Mouse (Mus musculus): Measurements from ENCODE around the gene Fam83e. TPM values are rescaled to one million over a fixed set of nuclear protein-coding genes. Genes with fewer than 3 reads are reported as not detected.

Fam83e gene
- 0.14 TPM in 1 of 2 replicates, not detected in the other for total RNA-seq (2014; rRNA removed)
- polyA plus RNA-seq (2015; fragmentation: Nextera tagmentation; extraction: Ambion mirVana), result 0.16 and 0.25 TPM in 2 replicates

DNA sequence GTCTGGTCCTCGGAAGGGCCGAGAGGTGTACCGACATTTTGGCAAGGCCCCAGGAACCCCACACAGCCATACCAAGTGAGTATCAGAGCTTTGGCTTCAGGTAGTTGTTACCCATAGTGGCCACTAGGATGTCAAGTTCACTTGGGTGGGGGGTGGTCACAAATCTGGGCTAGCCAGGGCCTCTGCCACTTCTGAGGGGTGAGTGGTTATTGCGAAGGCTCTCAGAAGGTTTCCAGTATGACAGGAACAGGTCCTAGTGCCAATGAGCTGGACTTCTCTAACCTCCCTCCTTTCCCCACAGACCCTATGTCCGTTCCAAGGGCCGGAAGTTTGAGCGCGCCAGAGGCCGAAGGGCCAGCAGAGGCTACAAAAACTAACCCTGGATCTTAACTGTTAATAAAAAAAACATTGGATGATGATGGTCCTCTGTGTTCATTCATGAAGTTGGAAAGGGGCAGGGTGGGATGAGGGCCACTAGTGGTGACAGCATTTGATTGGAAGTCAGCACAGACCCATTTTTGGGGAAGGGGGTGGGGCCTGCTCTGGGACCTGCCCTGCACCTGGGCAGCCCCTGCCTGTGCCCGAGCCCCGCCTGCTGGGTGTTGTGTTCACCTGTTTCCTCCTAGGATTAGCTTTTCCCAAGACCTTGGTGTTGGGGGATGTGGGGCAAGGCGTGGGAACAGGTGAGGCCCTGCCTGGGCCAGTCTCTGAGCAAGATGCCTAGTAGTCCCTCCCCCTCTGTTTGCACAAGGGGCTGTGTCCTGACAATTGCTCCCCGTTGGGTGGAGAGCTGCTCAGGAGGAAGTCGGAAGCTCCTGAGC, at the start of gene Fam83e:
TSS of gene Fam83e (plus strand) at position 800 of the 821 bp plus-strand sequence.
- no peak for ATAC-seq (ENCODE audit: low FRiP score)
- peaks cover 41% of the 10 kb centered on the region for H3K36me3 ChIP-seq (ENCODE audit: insufficient read depth, low read length)
- H3K27ac ChIP-seq (ENCODE audit: low read depth, low read length), result no peak within 1 kb of the TSS

DNA sequence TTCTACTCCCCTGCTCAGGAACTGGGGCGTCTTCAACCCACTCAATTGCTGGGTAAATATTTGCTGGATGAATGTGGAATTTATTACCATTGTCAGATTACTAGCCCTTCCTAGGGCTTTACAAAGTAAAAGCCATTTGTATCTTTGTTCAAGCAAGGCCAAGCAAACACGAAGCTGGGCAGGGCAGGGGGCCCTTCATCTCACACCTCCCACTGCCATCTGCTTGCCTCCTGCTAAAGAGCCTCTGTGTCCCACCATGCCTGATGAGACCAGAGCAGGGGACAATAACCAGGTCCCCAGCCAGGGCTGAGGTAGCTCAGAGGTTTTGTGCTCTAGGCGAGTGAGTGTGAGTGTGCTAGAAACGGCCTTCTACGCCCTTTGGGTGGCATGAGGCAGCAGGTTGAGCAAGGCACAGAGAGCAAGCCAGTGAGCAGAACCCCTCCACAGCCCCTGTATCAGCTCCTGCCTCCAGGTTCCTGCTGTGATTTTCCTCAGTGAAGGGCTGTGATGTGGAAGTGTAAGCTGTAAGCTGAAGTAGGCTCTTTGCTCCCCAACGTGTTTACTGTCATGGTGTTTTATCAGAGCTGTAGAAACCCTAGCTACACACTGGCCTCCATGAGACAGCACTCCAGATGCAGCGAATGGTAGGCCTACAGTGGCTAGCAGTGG, 43.3 kb upstream of the Fam83e start:
- H3K36me3 ChIP-seq (ENCODE audit: insufficient read depth, low read length), result no peaks in the 10 kb centered on the region
- H3K9ac ChIP-seq (replicated peaks; ENCODE audit: low read length, poor library complexity, severe bottlenecking), result no peak overlapping the region
- WGBS, result 76% methylated on average over 7 of the region's 7 CpGs
- H3K4me1 ChIP-seq (ENCODE audit: insufficient read depth, low read length), result no peaks in the 10 kb centered on the region
- TF ChIP-seq CTCF (IDR thresholded peaks at IDR 0.05), result no peak
- H3K27me3 ChIP-seq (ENCODE audit: insufficient read depth, low read length), result no peaks in the 10 kb centered on the region
- no peak overlapping the region for H3K27ac ChIP-seq (ENCODE audit: low read depth, low read length)
- ATAC-seq (ENCODE audit: low FRiP score) (no peak), DNase-seq (ENCODE audit: low spot score) (no peak)
- H3K9me3 ChIP-seq (ENCODE audit: low read length), result no peaks in the 10 kb centered on the region
- H3K4me2 ChIP-seq (ENCODE audit: low read depth, low read length, poor library complexity, severe bottlenecking), result no peak overlapping the region
- no peak overlapping the region for H3K4me3 ChIP-seq (ENCODE audit: low read depth, low read length)

More for the DNA sequence above, at the start of gene Fam83e:
- no peak for DNase-seq (ENCODE audit: low spot score)
- Histone ChIP-seq H3K4me2 (ENCODE audit: low read depth, low read length, poor library complexity, severe bottlenecking) (no peak within 1 kb of the TSS), H3K9ac (replicated peaks; ENCODE audit: low read length, poor library complexity, severe bottlenecking) (0 out of 2 replicates have a peak within 1 kb of the TSS, but pooled peaks have one; percentile 13), H3K9me3 (ENCODE audit: low read length) (no peaks in the 10 kb centered on the region), H3K4me1 (ENCODE audit: insufficient read depth, low read length) (peaks cover 3% of the 10 kb centered on the region; the same call in 1 of the 2 replicates), H3K4me3 (ENCODE audit: low read depth, low read length) (no peak within 1 kb of the TSS), H3K27me3 (ENCODE audit: insufficient read depth, low read length) (no peaks in the 10 kb centered on the region)
- 88% methylated on average over 12 of the region's 14 CpGs for WGBS
- peak; percentile 34 for TF ChIP-seq CTCF (IDR thresholded peaks at IDR 0.05)

DNA sequence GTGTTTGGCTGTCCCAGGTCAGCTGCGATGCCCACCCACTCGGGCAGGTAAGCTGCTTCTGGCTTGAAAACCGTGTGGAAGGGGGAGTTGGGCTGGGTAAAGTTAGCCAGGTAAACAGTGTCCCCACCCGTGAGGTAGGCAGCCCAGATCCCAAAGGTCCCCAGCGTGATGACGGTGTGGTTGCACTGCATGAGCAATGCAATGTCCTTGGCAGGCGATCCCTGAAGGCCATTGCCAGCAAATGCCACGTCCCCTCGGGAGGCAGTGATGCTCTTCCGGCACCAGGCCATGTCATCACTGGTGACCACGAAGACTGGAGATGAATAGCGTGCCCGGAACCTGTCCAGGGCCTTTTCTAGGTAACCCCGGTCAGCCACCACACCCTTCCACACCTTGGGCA, 42.5 kb upstream of the Fam83e start:
- no peak overlapping the region for H3K9ac ChIP-seq (replicated peaks; ENCODE audit: low read length, poor library complexity, severe bottlenecking)
- no peak for ATAC-seq (ENCODE audit: low FRiP score)
- no peak overlapping the region for H3K4me2 ChIP-seq (ENCODE audit: low read depth, low read length, poor library complexity, severe bottlenecking)
- H3K36me3 ChIP-seq (ENCODE audit: insufficient read depth, low read length), result no peaks in the 10 kb centered on the region
- no peaks in the 10 kb centered on the region for H3K4me1 ChIP-seq (ENCODE audit: insufficient read depth, low read length)
- H3K27me3 ChIP-seq (ENCODE audit: insufficient read depth, low read length), result no peaks in the 10 kb centered on the region
- no peak overlapping the region for H3K4me3 ChIP-seq (ENCODE audit: low read depth, low read length)
- H3K9me3 ChIP-seq (ENCODE audit: low read length), result no peaks in the 10 kb centered on the region
- no peak for DNase-seq (ENCODE audit: low spot score)
- no peak overlapping the region for H3K27ac ChIP-seq (ENCODE audit: low read depth, low read length)
- 93% methylated on average over 14 of the region's 14 CpGs for WGBS
- TF ChIP-seq CTCF (IDR thresholded peaks at IDR 0.05), result no peak

DNA sequence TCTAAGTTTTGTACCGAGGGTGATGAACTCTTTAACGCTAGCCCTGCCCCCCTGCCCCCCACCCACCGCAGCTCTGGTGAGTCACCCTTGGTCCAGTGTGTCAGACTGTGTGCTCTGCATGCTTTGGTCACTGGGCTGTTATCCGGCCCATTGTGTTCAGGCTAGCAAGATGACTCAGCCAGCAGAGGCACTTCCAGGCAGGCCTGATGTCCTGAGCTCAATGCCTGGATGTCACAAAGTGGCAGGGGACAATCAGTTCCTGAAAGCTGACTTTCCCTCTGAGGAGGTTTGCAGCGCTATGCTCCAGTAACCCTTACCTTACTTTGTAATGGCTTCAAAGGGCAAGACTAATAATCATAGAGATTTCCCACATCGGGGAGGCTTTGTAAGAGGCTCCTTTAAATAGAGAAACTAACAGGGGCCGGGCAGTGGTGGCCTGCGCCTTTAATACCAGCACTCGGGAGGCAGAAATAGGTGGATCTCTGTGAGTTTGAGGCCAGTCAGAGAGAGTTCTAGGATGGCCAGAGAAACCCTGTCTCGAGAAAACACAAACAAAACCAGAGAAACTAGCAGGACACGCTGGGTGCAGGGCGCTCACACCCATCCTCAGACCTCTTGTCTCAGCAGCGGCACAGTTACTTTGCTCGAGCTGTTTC, 40.9 kb upstream of the Fam83e start:
- H3K4me2 ChIP-seq (ENCODE audit: low read depth, low read length, poor library complexity, severe bottlenecking), result no peak overlapping the region
- no peaks in the 10 kb centered on the region for H3K27me3 ChIP-seq (ENCODE audit: insufficient read depth, low read length)
- no peak for DNase-seq (ENCODE audit: low spot score)
- no peak for ATAC-seq (ENCODE audit: low FRiP score)
- TF ChIP-seq CTCF (IDR thresholded peaks at IDR 0.05), result no peak
- H3K36me3 ChIP-seq (ENCODE audit: insufficient read depth, low read length), result no peaks in the 10 kb centered on the region
- H3K4me3 ChIP-seq (ENCODE audit: low read depth, low read length), result no peak overlapping the region
- H3K27ac ChIP-seq (ENCODE audit: low read depth, low read length), result no peak overlapping the region
- no peaks in the 10 kb centered on the region for H3K9me3 ChIP-seq (ENCODE audit: low read length)
- WGBS, result 53% methylated on average over 14 of the region's 14 CpGs
- H3K9ac ChIP-seq (replicated peaks; ENCODE audit: low read length, poor library complexity, severe bottlenecking), result no peak overlapping the region
- no peaks in the 10 kb centered on the region for H3K4me1 ChIP-seq (ENCODE audit: insufficient read depth, low read length)

DNA sequence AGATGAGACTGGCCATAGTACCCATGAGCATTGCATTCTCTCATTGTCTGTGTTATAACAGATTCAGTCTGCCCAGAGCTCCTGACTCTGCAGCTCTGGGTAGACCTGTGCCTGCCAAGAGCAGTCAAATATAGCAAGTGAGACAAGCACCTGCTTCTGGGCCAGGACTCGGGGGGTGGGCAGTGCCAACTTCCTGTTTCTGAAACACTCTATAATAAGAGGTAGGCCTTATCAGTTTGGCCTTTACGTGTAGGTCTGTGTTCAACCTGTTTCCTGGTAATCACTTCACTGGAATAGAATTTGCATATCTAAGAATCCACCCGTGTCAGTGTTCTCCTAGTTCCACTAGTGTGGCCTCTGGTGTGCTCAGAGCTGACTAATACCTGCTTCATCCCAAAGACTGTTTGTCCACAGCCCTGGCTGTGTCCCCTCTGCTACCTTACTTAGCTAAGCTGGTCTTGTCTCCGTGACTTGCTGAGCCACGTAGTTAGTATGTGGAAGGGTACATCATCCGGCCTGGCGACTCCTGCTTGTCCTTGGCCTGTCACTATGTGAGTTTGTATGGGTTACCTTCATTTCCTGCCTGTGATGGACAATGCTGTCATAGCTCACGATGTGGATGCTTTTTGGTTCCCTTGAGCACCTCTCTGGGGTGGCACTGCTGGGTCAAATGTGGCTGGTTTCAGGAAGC, 39.8 kb upstream of the Fam83e start:
- H3K4me2 ChIP-seq (ENCODE audit: low read depth, low read length, poor library complexity, severe bottlenecking), result no peak overlapping the region
- H3K4me1 ChIP-seq (ENCODE audit: insufficient read depth, low read length), result no peaks in the 10 kb centered on the region
- H3K36me3 ChIP-seq (ENCODE audit: insufficient read depth, low read length), result no peaks in the 10 kb centered on the region
- H3K9ac ChIP-seq (replicated peaks; ENCODE audit: low read length, poor library complexity, severe bottlenecking), result no peak overlapping the region
- H3K27me3 ChIP-seq (ENCODE audit: insufficient read depth, low read length), result no peaks in the 10 kb centered on the region
- no peak overlapping the region for H3K4me3 ChIP-seq (ENCODE audit: low read depth, low read length)
- no peak for TF ChIP-seq CTCF (IDR thresholded peaks at IDR 0.05)
- 88% methylated on average over 8 of the region's 8 CpGs for WGBS
- no peaks in the 10 kb centered on the region for H3K9me3 ChIP-seq (ENCODE audit: low read length)
- ATAC-seq (ENCODE audit: low FRiP score) (no peak), DNase-seq (ENCODE audit: low spot score) (no peak)
- no peak overlapping the region for H3K27ac ChIP-seq (ENCODE audit: low read depth, low read length)
